ENCODE assay signal across 7 mouse cellular contexts in genomic region chr3:35931359-35931758, GRCm38 (mm10). TPM values are rescaled to one million over a fixed set of nuclear protein-coding genes. Genes with fewer than 3 reads are reported as not detected.
DNase-seq lines count a peak whose midpoint lies in the region; ATAC-seq lines count a peak whose summit lies in the region.

No protein-coding gene starts in this region.

- H3K9me3 ChIP-seq in megakaryocyte, embryonic 14.5 days = no peaks in the 10 kb centered on the region
- H3K9me3 ChIP-seq in limb, embryonic 11.5 days (ENCODE audit: control insufficient read depth, low read length) = no peaks in the 10 kb centered on the region

- peak overlapping the region; percentile 65 for H3K4me2 ChIP-seq in limb, embryonic 11.5 days (ENCODE audit: low read depth, severe bottlenecking)

- H3K27ac ChIP-seq in limb, embryonic 11.5 days (replicated peaks; ENCODE audit: low read depth, low read length) = no peak overlapping the region

- no peaks in the 10 kb centered on the region for H3K27me3 ChIP-seq in megakaryocyte, embryonic 14.5 days (replicated peaks)
- no peaks in the 10 kb centered on the region for H3K27me3 ChIP-seq in limb, embryonic 11.5 days (ENCODE audit: control insufficient read depth, insufficient read depth, low read length)
- no peaks in the 10 kb centered on the region for H3K27me3 ChIP-seq in splenic B cell, adult 2 months (ENCODE audit: control insufficient read depth, insufficient read depth, low read length, poor library complexity, severe bottlenecking)

- 47% methylated on average over 7 of the region's 7 CpGs for WGBS in limb, embryonic 11.5 days

- DNase-seq in limb, embryonic 11.5 days (ENCODE audit: low spot score) = no peak
- DNase-seq in splenic B cell, adult 2 months (ENCODE audit: low read depth, low spot score) = peak; percentile 25
- DNase-seq in ovary, postnatal 36 days (ENCODE audit: low spot score) = no peak
- DNase-seq in layer of hippocampus, adult 8-10 months (ENCODE audit: low spot score in 2 of 2) = no peak

- peak overlapping the region; percentile 98; the same call in 1 of the 2 replicates for H3K9ac ChIP-seq in limb, embryonic 11.5 days (ENCODE audit: low read length)

- no peak for ATAC-seq in megakaryocyte, adult 5-6 weeks (ENCODE audit: poor library complexity, severe bottlenecking)
- ATAC-seq in erythroblast, adult 5-6 weeks (replicated peaks; ENCODE audit: low FRiP score, poor library complexity, severe bottlenecking) = peak; percentile 40; the same call in 1 of the 2 replicates
- no peak for ATAC-seq in limb, embryonic 11.5 days (ENCODE audit: insufficient number of reproducible peaks, low FRiP score, low TSS enrichment, low read depth)

- H3K4me3 ChIP-seq in megakaryocyte, embryonic 14.5 days (replicated peaks) = peak overlapping the region; percentile 98
- peak overlapping the region; percentile 72 for H3K4me3 ChIP-seq in limb, embryonic 11.5 days (ENCODE audit: low read depth, low read length)

- H3K36me3 ChIP-seq in megakaryocyte, embryonic 14.5 days (replicated peaks; ENCODE audit: low read length) = peaks cover 24% of the 10 kb centered on the region
- no peaks in the 10 kb centered on the region for H3K36me3 ChIP-seq in limb, embryonic 11.5 days (ENCODE audit: control insufficient read depth, insufficient read depth, low read length)
- no peaks in the 10 kb centered on the region for H3K36me3 ChIP-seq in splenic B cell, adult 2 months (ENCODE audit: control insufficient read depth, insufficient read depth, low read length, poor library complexity, severe bottlenecking)

- peaks cover 67% of the 10 kb centered on the region for H3K4me1 ChIP-seq in megakaryocyte, embryonic 14.5 days
- H3K4me1 ChIP-seq in limb, embryonic 11.5 days (ENCODE audit: control insufficient read depth, insufficient read depth, low read length) = no peaks in the 10 kb centered on the region

RNA-seq across cellular contexts. Expression of gene Dcun1d1, which starts 5.9 kb away (rescaled TPM):
- 1.3 and 2.5 TPM in 2 replicates for polyA plus RNA-seq in megakaryocyte, embryonic 14.5 days (2012; ENCODE audit: insufficient read depth, low replicate concordance)
- total RNA-seq in megakaryocyte, adult 5-6 weeks (2015) = 131 and 137 TPM in 2 replicates
- total RNA-seq in megakaryocyte, adult 5-6 weeks (2017) = 154 and 189 TPM in 2 replicates
- 237 and 278 TPM in 2 replicates for total RNA-seq in erythroblast, adult 5-6 weeks (2015; ENCODE audit: low replicate concordance)
- total RNA-seq in erythroblast, adult 5-6 weeks (2017; ENCODE audit: low replicate concordance) = 289 and 306 TPM in 2 replicates
- 100 and 102 TPM in 2 replicates for polyA plus RNA-seq in limb, embryonic 11.5 days (2014; fragmentation: Nextera tagmentation; extraction: Ambion mirVana)
- total RNA-seq in layer of hippocampus, adult 8-10 months (2022) = 10 to 100 TPM; 68.4 to 81.5 (median 72.8) TPM
